Mouse (Mus musculus): ENCODE measurements around the gene Tmod3.

The Tmod3 gene

DNA sequence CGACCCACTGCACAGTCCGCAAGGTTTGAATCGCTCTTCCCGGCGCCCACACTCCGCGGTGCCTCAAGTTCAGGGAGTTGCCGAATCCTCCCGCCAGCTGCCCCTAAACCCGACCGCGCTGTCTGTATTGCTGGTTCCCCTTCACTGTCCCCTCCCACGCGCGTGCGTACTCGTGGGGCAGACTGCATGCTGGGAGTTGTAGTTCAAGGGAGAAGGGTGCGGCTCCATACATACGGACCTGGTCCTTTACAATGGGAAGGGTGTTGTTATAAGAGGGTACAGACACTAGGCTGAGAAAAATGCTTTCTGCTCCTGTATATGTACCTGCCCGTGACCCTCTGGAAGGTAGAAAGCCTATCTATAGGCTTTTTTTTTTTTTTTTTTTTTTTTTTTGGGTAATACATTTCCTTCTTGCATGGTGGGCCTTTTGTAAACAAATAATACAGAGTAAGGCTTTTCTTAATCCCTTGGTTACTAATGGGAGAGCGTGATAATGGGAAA is at the start of gene Tmod3:
TSS of gene Tmod3 (minus strand) at position 146 of the 501 bp plus-strand sequence.
- DNase-seq = peak; percentile 90

DNA sequence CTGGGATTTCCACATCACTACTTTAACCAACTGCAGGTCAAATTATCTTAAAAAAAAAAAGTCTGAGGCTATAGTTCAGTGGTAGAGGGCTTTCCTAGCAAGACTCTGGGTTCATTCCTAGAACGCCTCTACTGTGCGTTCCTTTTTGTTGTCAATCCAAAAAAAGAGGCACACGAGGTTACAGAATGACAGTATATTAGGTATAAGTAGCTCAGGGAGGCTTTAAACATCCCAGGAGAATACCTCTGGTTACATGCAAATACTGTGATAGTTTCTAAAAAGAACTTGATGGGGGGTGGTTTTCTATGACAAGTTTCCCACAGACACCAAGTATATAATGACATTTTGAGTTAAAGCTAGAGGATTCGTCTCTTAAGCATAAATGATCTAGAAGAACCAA is 48.0 kb upstream of the Tmod3 start:
- no peak for DNase-seq

DNA sequence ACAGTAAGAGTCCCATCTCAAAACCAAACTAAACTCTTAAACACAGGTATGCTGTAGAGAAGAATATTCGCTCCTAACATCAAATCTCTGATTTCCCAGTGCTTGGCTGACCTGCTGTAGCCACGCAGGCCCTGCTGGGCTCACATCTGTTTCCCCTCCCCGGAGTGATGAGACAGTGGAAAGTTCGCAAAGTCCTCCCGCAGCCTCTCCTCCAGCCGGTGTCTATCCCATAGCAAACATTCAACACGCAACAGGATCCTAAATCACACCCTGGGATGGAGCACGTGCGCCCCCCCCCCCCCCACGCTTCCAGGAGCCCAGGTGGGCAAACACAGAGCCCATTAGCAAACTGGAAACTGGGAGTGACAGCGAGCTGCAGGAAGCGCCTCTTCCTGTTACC is 42.1 kb upstream of the Tmod3 start:
- no peak for DNase-seq

DNA sequence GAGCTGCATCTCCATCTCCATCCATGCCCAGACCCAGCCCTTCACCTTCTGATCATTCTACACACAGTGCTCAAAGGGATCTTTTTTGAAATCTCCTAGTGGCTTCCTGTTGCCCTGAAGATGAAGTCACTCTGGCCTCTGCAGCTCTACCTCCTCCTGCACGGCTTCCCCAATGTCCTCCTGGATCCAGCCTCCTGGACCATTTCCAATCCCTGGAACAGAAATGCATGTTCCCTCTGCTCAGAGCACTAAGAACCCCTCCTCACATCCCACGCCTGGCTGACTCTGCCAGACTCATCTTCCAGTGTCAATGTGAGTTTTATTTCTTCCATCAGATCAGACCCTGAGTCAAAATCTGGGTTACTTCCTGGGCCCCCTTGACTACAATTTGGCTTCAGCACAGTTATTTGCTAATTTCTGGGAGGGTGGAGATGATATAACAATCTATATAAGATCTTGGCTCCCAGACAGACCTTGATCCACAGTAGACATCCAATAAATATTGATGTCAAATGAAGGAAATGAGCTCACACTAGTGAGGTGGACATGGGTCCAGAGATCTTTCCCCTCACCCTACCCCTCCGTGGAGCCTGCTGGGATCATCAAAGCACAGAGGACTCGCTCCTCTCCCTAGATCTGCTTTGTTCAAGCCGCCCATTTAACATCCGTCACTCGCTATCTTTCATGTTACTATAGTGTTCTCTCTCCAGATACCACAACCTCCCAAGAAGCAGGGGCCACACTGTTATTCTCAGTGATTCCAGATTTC is 40.9 kb upstream of the Tmod3 start:
- no peak for DNase-seq

DNA sequence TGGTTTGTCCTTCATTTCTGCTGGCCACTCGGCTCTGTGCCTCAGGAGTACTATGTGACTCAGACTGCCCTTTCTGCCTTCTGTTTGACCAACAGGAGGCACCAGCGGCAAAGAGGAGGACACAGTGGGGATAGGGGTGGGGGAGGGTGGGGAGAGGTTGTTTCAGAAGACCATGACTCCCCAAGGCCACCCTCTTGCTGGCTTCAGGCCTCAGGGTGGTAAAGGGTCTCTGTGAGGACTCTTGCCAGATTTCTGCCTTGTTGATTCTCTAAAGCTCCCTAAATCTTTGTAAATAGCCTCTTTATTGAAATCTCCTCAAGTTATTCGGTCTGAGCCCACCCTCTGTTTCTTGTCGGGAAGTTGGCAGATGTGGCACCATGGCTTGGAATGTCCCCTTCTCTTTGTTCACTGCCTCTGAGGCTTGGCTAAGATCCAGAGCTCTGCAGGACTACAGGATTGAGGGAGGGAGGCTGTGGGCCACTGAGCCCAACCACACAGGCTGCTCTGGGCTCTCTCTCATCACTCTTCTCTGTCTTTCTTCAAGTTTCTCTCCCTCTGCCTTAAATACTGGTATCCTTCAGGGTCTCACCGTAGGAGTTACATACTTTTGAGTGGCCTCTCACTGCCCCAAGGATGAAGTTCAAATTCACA is 39.9 kb upstream of the Tmod3 start:
- no peak for DNase-seq

DNA sequence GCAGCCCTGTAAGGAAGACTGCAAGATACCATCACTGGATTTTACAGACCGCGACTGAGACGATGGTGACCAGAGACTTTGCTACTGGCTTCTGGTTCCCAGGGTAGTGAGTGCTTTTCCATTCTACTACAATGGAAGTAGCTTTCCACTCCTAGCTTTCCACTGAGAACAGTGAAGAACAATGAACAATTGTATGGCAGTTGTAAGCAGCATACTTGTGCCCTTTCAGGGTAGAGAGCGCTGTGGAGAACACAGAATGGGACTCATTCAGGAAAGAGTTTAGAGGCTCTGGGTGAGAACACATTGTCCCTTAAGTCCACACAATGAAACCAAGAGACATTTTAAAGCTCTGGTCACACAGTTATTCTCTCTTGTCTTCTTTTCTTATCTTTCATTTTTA is 38.1 kb upstream of the Tmod3 start:
- no peak for DNase-seq

DNA sequence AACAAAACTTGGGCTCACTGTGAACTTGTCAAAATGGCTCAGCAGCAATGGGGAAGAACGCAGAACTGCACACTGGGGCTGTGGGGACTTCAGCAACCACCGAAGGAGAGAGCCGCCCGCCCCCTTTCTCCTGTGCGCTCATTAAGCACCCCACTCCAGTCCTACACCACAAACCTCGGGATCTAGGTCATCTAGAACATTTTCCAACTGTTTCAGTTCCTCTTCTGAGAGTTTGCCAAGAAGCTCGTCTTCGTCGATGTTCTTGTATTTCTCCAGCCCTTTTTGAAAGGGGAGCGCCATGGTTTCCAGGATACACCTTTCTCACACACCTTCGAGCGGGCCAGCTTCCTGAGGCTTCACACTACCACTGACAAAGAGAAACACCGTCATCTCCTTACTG is 37.6 kb upstream of the Tmod3 start:
- no peak for DNase-seq

DNA sequence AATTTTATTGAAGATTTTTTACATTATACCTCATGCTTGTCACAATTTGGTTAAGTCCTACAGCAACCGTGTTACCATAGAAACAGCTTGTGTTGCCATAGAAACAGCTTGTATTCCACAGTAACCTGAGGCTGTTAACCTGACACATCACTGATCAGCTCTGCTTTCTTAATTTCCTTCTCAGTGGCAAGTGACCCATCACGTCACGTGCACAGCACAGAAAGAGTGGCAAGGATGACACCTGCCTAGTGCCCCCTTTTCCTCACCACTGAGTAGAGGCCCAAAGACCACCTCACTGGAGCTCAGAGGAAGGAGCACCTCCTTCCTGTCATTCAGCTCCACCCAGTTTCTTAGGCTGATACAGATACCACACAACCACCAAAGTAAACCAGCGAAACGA is 34.0 kb upstream of the Tmod3 start:
- no peak for DNase-seq

DNA sequence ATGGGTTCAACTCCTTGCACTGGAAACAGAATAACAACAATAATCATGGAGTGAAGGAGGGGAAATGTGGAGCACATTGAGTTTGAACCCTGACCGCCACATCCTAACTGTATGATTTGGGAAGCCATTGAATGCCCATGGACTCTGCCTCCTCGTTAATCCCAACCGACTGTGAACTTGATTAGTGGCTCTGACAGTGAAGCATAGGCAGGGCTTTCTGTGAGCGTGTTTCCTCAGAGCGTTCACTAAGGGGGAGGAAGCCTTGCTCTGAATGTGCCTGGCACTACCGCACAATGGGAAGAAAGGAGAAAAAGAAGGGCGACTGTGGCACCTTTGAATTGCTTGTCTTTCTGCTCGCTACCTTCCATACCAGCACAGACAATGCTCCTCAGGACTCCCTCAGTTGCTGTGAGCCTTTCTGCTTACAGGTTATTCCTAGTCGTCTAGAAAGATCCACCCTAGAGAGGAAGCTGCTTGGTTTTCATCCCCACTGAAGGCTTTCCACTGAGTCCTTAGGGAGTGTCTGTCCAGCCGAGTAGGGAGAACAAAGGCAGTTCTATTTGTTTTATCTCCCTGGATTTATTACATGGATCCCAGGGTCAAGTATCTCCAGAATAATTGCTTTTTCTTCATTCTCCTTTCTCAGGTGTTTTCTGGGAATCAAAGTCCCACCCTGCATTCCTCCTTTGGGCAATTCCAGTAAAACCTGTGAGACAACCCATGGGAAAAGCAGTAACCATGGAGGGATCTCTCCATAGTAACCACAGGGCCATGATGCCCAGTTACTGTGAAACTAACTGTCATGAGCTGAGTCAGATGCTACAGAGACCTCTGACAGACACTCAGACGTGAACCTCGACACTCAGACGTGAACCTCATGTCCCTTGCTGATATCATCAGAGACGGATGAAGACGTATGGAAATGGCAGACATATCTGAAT is 30.7 kb upstream of the Tmod3 start:
- no peak for DNase-seq

DNA sequence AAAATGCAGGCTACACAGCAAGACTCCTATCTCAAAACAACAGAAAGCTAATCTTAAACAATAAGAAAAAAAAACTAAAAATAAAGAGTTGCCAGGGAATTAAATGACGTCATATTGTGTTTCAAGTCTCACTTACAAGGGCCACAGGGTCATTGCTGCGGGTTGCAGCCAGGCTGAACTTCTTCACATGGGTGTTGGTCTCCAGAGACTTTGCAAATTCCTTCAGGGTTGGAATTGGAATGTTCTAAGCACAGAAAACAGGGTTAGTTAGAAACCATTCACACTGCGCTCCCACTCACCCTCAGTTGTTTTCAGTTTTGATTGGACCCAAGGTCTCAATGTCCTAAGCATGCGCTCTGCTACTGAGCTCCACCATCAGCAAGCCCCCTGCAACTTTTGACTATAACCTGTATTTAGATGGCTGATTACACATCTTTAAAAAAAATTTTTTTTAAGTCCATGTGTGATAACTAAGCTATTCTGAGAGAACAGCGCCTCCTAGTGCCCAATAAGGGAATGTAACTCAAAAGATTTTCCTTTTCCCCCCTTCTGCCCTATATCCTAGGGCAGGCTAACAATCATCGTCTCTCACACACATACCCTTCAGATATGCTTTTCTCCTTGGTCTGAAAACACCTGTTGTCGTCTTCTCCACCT is 22.4 kb upstream of the Tmod3 start:
- DNase-seq = peak; percentile 22

DNA sequence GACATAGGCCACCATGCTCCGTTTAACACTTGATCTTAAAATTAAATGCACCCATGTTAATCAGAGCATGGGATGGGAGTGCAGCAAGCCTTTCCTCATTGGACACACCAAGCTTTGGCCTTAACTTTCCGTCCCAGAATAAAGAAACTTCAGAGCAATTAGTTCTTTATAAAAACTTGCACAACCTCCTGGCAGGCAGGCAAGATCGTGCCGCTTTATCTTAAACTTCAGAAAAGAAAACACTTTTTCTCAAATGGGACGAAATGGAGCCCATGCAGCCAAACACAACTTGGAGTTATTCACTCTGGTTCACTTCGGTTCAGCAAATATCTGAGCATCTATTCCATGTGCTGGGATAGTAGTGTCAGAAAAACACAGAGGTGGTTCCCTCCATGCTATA is 19.9 kb upstream of the Tmod3 start:
- DNase-seq = no peak

DNA sequence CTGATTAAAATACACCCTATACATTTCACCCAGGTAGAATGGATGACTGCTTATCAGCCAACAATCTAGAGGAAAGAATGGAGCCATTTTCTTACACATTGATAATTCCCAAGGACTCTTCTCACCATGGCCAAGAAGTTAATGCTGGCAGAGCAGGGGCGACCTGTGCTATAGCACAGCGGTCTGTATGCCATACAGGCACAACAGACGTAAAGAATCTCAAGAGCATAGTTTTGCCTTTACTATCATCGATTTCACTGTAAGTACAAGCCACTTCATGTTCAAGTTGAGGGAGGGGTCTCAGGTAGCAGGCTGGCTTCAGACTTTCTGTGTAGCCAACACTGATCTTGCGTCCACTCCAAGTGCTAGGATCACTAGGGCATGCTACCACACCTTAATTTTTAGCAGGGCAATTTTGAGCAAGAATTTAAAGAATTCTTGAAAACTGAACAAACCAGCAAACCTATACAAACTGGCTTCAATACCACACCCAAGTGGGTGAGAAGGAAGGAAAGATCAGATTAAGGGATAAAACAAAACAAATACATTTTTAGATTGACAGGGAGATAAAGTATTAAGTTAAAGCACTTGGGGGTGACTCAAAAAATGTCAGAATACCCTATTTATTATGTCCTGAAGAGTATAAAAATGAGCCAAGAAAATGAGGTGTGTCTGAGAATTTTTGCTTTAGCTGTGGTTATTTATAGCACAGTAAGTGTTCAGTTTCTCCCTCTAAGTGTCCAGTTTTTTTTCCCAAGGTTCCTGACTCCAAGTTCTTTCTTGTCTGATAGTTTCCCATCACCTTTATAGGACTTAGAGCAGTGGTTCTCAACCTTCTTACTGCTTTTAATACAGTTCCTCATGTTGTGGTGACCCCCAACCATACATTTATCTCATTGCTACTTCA is 11.8 kb upstream of the Tmod3 start:
- DNase-seq = no peak

DNA sequence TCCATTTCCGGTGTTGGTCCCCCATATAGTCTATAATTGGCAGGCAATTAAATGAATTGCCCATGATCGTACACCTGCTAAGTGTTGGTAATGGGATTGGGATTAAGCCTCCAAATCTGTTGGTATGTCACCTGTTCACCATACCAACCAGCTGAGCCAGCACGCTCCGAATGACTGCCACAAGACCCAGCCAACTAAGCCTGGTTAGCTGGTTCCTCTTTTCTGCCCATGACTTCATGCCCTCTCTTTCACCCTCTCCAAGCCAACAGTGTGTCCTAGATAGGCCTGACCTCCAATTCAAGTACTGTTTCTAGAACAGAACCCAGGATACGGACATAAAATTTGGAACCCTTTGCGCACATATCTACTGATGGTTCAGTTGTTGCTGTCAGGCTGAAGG is 8.9 kb upstream of the Tmod3 start:
- DNase-seq = no peak

DNA sequence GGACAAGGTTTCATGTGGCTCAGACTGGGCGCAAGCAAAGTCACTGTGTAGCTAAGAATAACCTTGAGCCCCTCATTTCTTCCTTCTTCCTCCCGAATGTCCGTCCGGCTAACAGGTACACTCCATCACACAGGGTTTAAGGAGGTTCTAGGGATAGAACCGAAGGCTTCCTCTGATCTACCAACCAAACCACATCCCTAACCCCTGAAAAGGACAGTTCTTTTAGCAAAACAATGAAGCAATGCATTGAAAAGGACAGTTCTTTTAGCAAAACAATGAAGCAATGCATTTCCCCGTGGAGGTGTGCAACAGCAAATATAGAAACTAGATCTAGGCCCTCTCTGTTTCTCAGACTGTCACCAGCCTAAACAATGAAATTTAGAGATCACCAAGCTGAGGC is 5.4 kb upstream of the Tmod3 start:
- no peak for DNase-seq

DNA sequence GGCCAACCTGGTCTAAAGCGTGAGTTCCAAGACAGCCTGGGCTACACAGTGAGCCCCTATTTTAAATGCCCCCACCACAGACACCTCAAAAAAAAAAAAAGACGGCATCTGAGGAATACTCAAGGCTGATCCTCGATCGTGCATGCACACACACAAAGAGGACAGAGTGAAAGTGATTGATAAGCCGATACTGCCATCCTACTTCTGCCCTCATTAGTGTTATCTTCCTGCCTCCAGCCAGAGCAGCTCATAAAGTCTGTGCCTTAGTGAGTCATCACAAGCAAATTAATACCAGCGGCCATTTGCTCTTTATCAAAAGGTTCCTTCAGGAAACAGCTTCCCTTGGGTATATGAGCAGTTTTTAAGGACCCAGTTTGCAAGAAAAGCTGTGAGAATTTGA is 4.2 kb upstream of the Tmod3 start:
- DNase-seq = no peak

DNA sequence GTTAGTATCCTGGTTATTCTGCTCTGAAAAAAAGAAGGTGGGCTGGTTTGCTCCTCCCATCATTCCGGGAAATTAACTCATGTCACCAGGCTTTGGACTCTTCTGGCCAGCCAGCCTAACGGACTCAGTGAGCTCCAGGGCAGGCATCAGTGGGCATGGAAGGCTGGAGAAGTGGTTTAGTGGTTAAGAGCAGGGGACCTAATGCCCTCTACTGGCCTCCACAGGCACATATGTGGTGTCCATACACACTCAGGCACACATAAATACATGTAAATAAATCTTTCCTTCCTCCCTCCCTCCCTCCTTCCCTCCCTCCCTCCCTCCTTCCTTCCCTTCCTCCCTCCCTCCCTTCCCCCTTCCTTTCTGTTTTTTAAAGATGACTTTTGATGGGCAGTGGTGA is 3.7 kb upstream of the Tmod3 start:
- no peak for DNase-seq

DNA sequence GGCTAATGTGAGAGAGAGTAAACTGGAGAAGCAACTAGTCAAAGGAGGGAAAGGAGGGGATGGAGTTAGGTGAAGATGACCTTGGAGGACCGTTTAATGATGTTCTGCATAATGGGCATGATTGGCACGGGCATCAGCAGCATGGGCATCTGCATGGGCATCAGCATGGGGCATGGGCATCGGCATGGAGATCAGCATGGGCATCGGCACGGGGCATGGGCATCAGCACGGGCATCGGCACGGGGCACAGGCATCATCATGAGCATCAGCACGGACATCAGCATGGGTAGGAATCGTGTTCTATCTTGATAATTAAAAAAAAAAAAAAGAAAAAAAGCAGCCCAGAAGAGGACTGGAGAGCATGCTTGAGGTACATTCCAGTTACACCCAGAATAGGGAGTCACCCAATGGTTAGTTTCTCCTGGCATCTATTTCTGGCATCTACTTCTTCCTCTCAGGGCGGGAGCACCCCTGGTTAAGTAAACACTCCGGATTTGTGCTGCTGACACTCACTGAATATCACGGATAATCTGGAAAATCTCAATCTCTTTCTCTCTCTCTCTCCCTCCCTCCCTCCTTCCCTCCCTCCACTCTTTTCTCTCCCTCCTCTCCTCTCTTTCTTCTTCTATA is 1.7 kb upstream of the Tmod3 start:
- DNase-seq = no peak

DNA sequence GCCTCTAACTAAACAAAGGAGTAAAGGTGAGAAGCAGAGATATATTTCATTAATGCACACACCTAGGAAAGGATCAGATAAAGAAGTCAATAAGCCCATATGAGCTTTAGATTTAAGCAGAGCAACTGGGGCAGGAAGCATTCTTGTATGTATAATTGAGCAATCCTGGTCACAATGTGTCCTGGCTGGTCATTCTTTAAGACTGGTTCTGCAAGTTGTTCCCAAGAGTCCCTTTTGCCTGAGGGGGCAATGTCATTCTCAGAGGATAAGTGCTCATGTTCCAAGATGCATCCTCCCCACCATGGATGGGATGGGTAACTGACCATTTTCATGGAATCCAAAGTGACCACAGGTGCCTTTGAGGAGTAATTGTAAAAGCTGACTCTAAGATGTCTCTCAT is 896 bp upstream of the Tmod3 start:
- DNase-seq = no peak

DNA sequence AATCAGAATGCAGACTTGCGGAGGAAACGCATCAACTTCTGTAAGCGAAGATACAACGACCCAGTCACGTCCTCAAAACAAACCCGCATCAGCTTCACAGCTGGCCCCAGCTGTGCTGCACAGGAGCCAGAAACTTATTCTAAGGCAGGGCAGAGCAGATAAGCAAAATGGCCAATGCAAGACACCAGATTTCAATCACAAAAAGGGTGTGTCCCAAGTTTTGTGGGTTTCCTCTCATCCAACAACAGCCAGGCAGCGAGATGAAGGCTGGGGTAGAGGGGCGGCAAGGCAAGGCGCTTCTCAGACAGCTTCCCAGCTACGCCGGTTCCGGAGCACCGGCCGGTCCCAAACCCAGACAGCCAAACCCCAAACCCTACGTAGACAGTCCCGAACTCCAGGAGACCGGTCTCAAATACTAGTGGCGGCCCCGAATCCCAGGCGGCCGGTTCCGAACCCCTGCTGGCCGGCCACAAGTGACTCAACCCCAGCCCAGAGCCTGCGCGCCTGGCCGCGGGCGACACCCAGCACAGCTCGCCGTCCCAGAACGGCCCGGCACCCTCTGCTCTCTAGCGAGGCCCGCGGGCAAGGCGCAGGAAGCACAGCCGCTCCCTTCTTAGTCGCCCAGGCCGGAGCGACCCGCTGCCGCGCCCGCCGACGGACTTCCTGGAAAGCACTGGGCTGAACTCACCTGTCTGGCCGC is 495 bp downstream of the Tmod3 start:
- DNase-seq = peak; percentile 44

DNA sequence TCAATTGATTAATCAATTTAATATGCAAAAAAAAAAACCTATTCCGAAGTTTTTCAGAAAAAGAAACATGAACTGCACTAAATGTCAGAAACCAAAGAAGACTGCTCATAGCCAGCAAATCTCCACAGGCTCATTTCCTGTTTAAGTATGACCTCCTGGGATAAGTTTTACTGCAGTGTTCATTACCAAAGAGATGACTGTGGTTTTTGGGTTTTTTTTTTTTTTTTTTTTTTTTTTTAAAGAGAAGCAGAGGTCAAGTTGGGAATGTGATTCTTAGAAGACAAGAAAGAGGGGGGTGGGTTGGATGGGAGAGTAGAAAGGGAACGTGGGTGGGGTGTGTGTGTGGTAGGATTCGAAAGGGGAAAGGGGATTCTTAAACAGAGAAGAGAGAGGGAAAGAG is 1.1 kb downstream of the Tmod3 start:
- no peak for DNase-seq

DNA sequence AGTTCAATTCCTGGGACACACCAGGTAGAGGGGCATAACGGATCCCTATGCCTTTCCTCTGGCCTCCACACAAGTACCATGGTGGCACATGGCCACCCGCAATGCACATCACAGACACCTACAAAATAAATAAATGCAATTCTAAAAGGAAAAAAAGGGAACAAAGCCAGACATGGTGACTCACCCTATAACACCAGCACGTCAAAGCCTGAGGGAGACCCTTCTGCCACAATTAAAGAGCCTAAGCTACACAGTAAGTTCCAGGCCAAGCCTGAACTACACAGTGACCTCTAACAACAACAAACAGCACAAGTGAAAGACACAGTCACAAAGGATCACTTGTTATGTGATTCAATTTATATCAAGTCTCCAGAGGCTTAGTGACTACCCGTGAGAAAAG is 5.7 kb downstream of the Tmod3 start:
- no peak for DNase-seq

Measured in kidney, adult 11 months (tissue).